Mouse (Mus musculus) CH12.LX (cell line): ENCODE data around the gene Gm21905.

Experiments
- CTCF ChIP-seq, 2 experiments: IDR thresholded peaks in 1 of 2; conservative IDR thresholded peaks in 1 of 2; 2 replicates each; pipeline ENCODE4 v1.5.1; 2011 to 2012; ENCODE audit warnings: low read depth in 2 of 2, low read length in 2 of 2, improper control_type of control experiment in 1 of 2, inconsistent platforms in 1 of 2, mild to moderate bottlenecking in 1 of 2, moderate library complexity in 1 of 2
- MAFK ChIP-seq: IDR thresholded peaks from 2 replicates; pipeline ENCODE4 v1.6.1; 2011; ENCODE audit warnings: low read length, improper control_type of control experiment; ENCODE audit not compliant: insufficient replicate concordance
- MAX ChIP-seq: IDR thresholded peaks from 2 replicates; pipeline ENCODE4 v1.6.1; 2011; ENCODE audit warnings: low read length, improper control_type of control experiment
- NELFE ChIP-seq: IDR thresholded peaks from 2 replicates; pipeline ENCODE4 v1.6.1; 2011; ENCODE audit warnings: low read depth, low read length, improper control_type of control experiment
- POLR2A ChIP-seq: IDR thresholded peaks from 2 replicates; pipeline ENCODE4 v1.6.1; 2011; ENCODE audit warnings: low read depth, mild to moderate bottlenecking, improper control_type of control experiment, low read length
- RCOR1 ChIP-seq: conservative IDR thresholded peaks from 2 replicates; pipeline ENCODE4 v1.6.1; 2012; ENCODE audit warnings: low read depth, mild to moderate bottlenecking, inconsistent platforms, low read length, improper control_type of control experiment
- TBP ChIP-seq: conservative IDR thresholded peaks from 2 replicates; pipeline ENCODE4 v1.6.1; 2011; ENCODE audit warnings: low read depth, low read length, improper control_type of control experiment
- UBTF ChIP-seq: IDR thresholded peaks from 2 replicates; pipeline ENCODE4 v1.6.1; 2012; ENCODE audit warnings: low read depth, mild to moderate bottlenecking, inconsistent platforms, low read length, improper control_type of control experiment, moderate library complexity
- USF2 ChIP-seq: conservative IDR thresholded peaks from 2 replicates; pipeline ENCODE4 v1.6.1; 2011; ENCODE audit warnings: low read depth, low read length, improper control_type of control experiment
- ZKSCAN1 ChIP-seq: IDR thresholded peaks from 2 replicates; pipeline ENCODE4 v1.6.1; 2012; ENCODE audit warnings: low read depth, inconsistent platforms, low read length, improper control_type of control experiment, borderline replicate concordance
- ZMIZ1 ChIP-seq: IDR thresholded peaks from 2 replicates; pipeline ENCODE4 v1.6.1; 2012; ENCODE audit warnings: low read depth, mild to moderate bottlenecking, inconsistent platforms, low read length, improper control_type of control experiment

DNA sequence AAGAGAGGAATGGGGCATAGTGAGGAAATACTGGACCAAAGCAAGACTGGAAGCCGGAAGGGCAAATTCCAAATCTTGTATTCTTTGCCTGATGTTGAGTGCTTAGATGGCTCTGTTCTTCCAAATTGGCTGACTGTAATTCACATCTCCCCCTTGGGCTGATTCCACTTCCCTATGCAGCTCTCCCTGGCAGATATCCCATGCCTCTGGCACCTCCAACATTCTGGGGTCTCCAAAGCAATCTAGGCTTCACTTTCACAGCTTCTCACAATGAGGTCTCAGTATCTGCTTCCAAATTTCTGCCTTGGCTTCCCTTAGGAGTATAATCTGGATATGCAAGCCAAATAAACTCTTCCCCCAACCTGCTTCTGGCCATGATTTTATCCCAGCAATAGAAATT is 47.3 kb downstream of the Gm21905 start:
- no peak for TF ChIP-seq POLR2A
- no peak for TF ChIP-seq NELFE
- no peak for TF ChIP-seq RCOR1
- no peak for TF ChIP-seq USF2
- no peak for TF ChIP-seq TBP
- no peak for TF ChIP-seq ZMIZ1
- no peak for TF ChIP-seq MAFK
- no peak for TF ChIP-seq UBTF
- no peak for TF ChIP-seq MAX
- no peak for TF ChIP-seq CTCF (conservative IDR thresholded peaks at IDR 0.05 in 1 of 2, IDR thresholded peaks at IDR 0.05 in 1 of 2; ENCODE audit: low read depth in 2 of 2, low read length in 2 of 2)
- TF ChIP-seq ZKSCAN1: no peak
